Mouse (Mus musculus): ENCODE measurements around the gene Gtse1.

- no peak for TF ChIP-seq CTCF (IDR thresholded peaks at IDR 0.05; ENCODE audit: insufficient read depth, low read length)
- peak; percentile 75; the same call in 1 of the 2 replicates for TF ChIP-seq POLR2A (IDR thresholded peaks at IDR 0.05; ENCODE audit: borderline replicate concordance, extremely low read depth, low read depth, low read length)
These were observed 27.5 kb upstream of the Gtse1 start, which contains the start of gene Ttc38 for GRCm38 (mm10) chr15:85831954-85832590.

All from lung, adult 2 months (tissue).